Mouse (Mus musculus): ENCODE results near the gene Erp44. TPM values are rescaled to one million over a fixed set of nuclear protein-coding genes. Genes with fewer than 3 reads are reported as not detected.

Gene Erp44
- total RNA-seq, 1 experiment = 47.5 TPM

DNA sequence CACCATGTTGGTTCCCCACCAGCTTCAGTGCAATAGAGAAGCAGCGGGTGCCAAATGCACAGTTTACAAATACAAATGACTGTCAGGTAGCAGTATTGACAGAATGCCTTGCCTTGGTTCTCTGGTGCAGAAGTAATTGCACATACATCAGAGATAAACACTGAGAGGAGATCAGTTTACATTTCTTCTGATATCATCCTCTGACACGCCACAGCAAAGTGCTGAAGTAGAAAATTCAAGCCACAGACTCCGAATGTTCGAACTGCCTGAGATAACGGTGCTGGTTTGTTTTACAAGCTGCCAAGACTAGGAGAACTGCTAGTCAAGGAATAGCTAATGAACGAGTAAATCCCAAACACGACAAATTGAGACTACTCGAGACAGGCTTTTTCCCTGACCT, 80.9 kb downstream of the Erp44 start:
- Histone ChIP-seq H3K4me1 (ENCODE audit: control insufficient read depth in 2 of 2, insufficient read depth in 2 of 2, low read length in 2 of 2, poor library complexity in 1 of 2) (no peaks in the 10 kb centered on the region), H3K36me3 (ENCODE audit: control insufficient read depth, insufficient read depth, low read length, poor library complexity, severe bottlenecking) (no peaks in the 10 kb centered on the region), H3K4me3 (ENCODE audit: insufficient read depth in 1 of 2, low read depth in 1 of 2, low read length in 2 of 2, poor library complexity in 1 of 2, severe bottlenecking in 1 of 2) (no peak overlapping the region), H3K9me3 (ENCODE audit: control insufficient read depth, insufficient read depth, low read depth, low read length) (no peaks in the 10 kb centered on the region), H3K27ac (ENCODE audit: insufficient read depth, low read depth, low read length, poor library complexity, severe bottlenecking) (no peak overlapping the region), H3K9ac (ENCODE audit: insufficient read depth, low read depth, low read length, poor library complexity, severe bottlenecking) (no peak overlapping the region)
- in situ Hi-C loops (cut with MboI; ENCODE audit: low sequenced_read_pairs in 2 of 2, unreplicated experiment in 2 of 2) = no loop called here
- no peak for DNase-seq (ENCODE audit: low read depth, low spot score)
- TF ChIP-seq ZC3H11A (IDR thresholded peaks at IDR 0.05; ENCODE audit: borderline replicate concordance, low read depth, low read length) (no peak), ZNF384 (IDR thresholded peaks at IDR 0.05; ENCODE audit: low read depth, low read length) (no peak), HCFC1 (IDR thresholded peaks at IDR 0.05; ENCODE audit: borderline replicate concordance, insufficient read depth, low read length) (no peak)

DNA sequence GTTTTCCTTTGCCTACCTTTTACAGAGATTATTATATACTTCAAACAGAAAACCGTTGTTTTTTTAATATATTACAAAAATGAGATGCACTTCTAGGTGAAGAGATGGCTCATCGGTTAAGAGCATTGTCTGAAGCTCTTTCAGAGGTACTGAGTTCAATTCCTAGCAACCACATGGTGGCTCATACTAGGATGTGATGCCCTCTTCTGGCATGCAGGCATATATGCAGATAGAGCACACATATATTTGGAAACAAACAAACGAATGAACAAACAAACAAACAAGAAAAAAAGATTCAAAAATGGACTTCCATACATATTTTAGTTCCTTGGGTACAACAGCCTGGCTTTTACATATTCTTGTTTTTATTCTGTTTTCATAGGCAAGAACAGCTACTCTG, 81.4 kb downstream of the Erp44 start:
- in situ Hi-C loops (cut with MboI; ENCODE audit: low sequenced_read_pairs in 2 of 2, unreplicated experiment in 2 of 2) = no loop called here
- DNase-seq (ENCODE audit: low read depth, low spot score) = no peak
- Histone ChIP-seq H3K36me3 (ENCODE audit: control insufficient read depth, insufficient read depth, low read length, poor library complexity, severe bottlenecking) (no peaks in the 10 kb centered on the region), H3K9me3 (ENCODE audit: control insufficient read depth, insufficient read depth, low read depth, low read length) (no peaks in the 10 kb centered on the region), H3K27ac (ENCODE audit: insufficient read depth, low read depth, low read length, poor library complexity, severe bottlenecking) (no peak overlapping the region), H3K9ac (ENCODE audit: insufficient read depth, low read depth, low read length, poor library complexity, severe bottlenecking) (no peak overlapping the region), H3K4me1 (ENCODE audit: control insufficient read depth in 2 of 2, insufficient read depth in 2 of 2, low read length in 2 of 2, poor library complexity in 1 of 2) (no peaks in the 10 kb centered on the region), H3K4me3 (ENCODE audit: insufficient read depth in 1 of 2, low read depth in 1 of 2, low read length in 2 of 2, poor library complexity in 1 of 2, severe bottlenecking in 1 of 2) (no peak overlapping the region)
- TF ChIP-seq CHD2 (IDR thresholded peaks at IDR 0.05; ENCODE audit: low read depth, low read length) (no peak), HCFC1 (IDR thresholded peaks at IDR 0.05; ENCODE audit: borderline replicate concordance, insufficient read depth, low read length) (no peak), ZC3H11A (IDR thresholded peaks at IDR 0.05; ENCODE audit: borderline replicate concordance, low read depth, low read length) (no peak), MAFK (IDR thresholded peaks at IDR 0.05; ENCODE audit: insufficient read depth, low read depth, low read length) (no peak), ZNF384 (IDR thresholded peaks at IDR 0.05; ENCODE audit: low read depth, low read length) (no peak)

DNA sequence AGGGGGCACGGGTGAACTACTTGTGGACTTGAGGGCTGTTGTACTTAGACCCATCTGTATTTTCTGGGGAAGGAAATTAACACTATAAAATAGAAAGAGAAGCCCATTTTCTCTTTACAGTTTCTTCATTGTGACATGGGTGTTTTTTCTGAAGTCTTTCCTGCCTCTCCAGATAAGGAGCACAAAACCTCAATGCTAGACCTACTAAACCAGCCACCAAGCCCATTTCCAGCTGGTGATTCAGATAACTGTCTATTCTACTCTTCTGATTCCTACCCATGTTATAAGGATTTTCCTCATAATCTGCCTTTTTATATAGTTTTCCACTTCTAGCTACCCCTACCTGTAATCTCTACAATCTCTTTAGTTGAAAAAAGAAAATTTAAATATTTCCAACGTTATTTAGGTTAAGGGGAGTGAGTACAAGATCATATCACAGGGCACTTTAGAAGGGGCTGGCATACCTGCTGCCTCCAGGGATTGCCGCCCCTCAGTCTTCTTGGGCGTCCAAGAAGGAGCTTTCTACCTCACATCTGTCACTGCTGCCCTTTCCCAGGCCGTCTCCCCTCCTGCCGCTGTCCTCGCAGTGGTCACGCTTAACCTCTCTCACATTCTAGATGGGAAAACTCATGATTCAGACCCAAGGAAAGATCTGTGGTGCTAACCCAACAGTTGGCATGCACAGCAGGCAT, 97.1 kb downstream of the Erp44 start:
- no peak overlapping the region for H3K27ac ChIP-seq (ENCODE audit: insufficient read depth, low read depth, low read length, poor library complexity, severe bottlenecking)
- no peaks in the 10 kb centered on the region for H3K36me3 ChIP-seq (ENCODE audit: control insufficient read depth, insufficient read depth, low read length, poor library complexity, severe bottlenecking)
- no peaks in the 10 kb centered on the region for H3K9me3 ChIP-seq (ENCODE audit: control insufficient read depth, insufficient read depth, low read depth, low read length)
- no peaks in the 10 kb centered on the region for H3K4me1 ChIP-seq (ENCODE audit: control insufficient read depth in 2 of 2, insufficient read depth in 2 of 2, low read length in 2 of 2, poor library complexity in 1 of 2)
- no peak overlapping the region for H3K4me3 ChIP-seq (ENCODE audit: insufficient read depth in 1 of 2, low read depth in 1 of 2, low read length in 2 of 2, poor library complexity in 1 of 2, severe bottlenecking in 1 of 2)
- H3K9ac ChIP-seq (ENCODE audit: insufficient read depth, low read depth, low read length, poor library complexity, severe bottlenecking) = no peak overlapping the region
- TF ChIP-seq ZC3H11A (IDR thresholded peaks at IDR 0.05; ENCODE audit: borderline replicate concordance, low read depth, low read length) (no peak), HCFC1 (IDR thresholded peaks at IDR 0.05; ENCODE audit: borderline replicate concordance, insufficient read depth, low read length) (no peak), CHD2 (IDR thresholded peaks at IDR 0.05; ENCODE audit: low read depth, low read length) (no peak), ZNF384 (IDR thresholded peaks at IDR 0.05; ENCODE audit: low read depth, low read length) (no peak), MAFK (IDR thresholded peaks at IDR 0.05; ENCODE audit: insufficient read depth, low read depth, low read length) (no peak)
- DNase-seq (ENCODE audit: low read depth, low spot score) = no peak
- in situ Hi-C loops (cut with MboI; ENCODE audit: low sequenced_read_pairs in 2 of 2, unreplicated experiment in 2 of 2) = no loop called here

DNA sequence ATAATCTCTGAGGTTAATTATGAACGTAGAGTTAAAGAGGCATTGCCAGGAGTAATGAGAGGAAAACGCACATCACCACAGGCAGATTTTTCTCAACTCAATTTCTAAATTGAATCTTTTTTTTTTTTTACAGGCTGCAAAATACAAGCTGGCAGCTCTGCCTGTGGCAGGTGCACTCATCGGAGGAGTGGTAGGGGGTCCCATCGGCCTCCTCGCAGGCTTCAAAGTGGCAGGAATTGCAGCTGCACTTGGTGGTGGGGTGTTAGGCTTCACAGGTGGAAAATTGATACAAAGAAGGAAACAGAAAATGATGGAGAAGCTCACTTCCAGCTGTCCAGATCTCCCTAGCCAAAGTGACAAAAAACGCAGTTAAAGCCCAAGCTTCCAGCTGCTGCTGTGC, 98.0 kb downstream of the Erp44 start:
- DNase-seq (ENCODE audit: low read depth, low spot score) = no peak
- no peaks in the 10 kb centered on the region for H3K36me3 ChIP-seq (ENCODE audit: control insufficient read depth, insufficient read depth, low read length, poor library complexity, severe bottlenecking)
- TF ChIP-seq HCFC1 (IDR thresholded peaks at IDR 0.05; ENCODE audit: borderline replicate concordance, insufficient read depth, low read length) (no peak), ZNF384 (IDR thresholded peaks at IDR 0.05; ENCODE audit: low read depth, low read length) (no peak), CHD2 (IDR thresholded peaks at IDR 0.05; ENCODE audit: low read depth, low read length) (no peak), MAFK (IDR thresholded peaks at IDR 0.05; ENCODE audit: insufficient read depth, low read depth, low read length) (no peak), ZC3H11A (IDR thresholded peaks at IDR 0.05; ENCODE audit: borderline replicate concordance, low read depth, low read length) (no peak)
- no peak overlapping the region for H3K4me3 ChIP-seq (ENCODE audit: insufficient read depth in 1 of 2, low read depth in 1 of 2, low read length in 2 of 2, poor library complexity in 1 of 2, severe bottlenecking in 1 of 2)
- no peaks in the 10 kb centered on the region for H3K4me1 ChIP-seq (ENCODE audit: control insufficient read depth in 2 of 2, insufficient read depth in 2 of 2, low read length in 2 of 2, poor library complexity in 1 of 2)
- H3K27ac ChIP-seq (ENCODE audit: insufficient read depth, low read depth, low read length, poor library complexity, severe bottlenecking) = no peak overlapping the region
- no peaks in the 10 kb centered on the region for H3K9me3 ChIP-seq (ENCODE audit: control insufficient read depth, insufficient read depth, low read depth, low read length)
- no peak overlapping the region for H3K9ac ChIP-seq (ENCODE audit: insufficient read depth, low read depth, low read length, poor library complexity, severe bottlenecking)
- in situ Hi-C loops (cut with MboI; ENCODE audit: low sequenced_read_pairs in 2 of 2, unreplicated experiment in 2 of 2) = no loop called here

DNA sequence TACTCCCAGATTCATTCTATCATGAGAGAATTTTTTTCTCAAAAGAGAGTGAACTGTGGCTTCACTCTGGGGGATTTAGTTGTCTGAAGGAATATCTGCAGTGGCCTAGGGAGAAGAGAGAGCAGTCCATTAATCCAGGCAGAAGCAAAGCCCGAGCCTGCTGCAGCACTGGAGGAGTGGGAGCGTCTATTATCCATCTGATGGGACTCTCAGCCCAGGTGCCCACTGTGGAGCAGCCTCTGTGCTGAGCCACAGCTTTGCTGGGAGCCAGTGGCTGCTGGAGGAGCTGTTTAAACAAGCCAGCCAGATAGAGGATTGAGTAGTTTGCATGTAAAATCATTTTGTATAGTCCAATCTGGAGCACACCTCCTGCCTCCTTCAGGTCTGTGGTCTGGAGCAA, 98.4 kb downstream of the Erp44 start:
- H3K9me3 ChIP-seq (ENCODE audit: control insufficient read depth, insufficient read depth, low read depth, low read length) = no peaks in the 10 kb centered on the region
- H3K4me3 ChIP-seq (ENCODE audit: insufficient read depth in 1 of 2, low read depth in 1 of 2, low read length in 2 of 2, poor library complexity in 1 of 2, severe bottlenecking in 1 of 2) = no peak overlapping the region
- H3K27ac ChIP-seq (ENCODE audit: insufficient read depth, low read depth, low read length, poor library complexity, severe bottlenecking) = no peak overlapping the region
- TF ChIP-seq CHD2 (IDR thresholded peaks at IDR 0.05; ENCODE audit: low read depth, low read length) (no peak), ZC3H11A (IDR thresholded peaks at IDR 0.05; ENCODE audit: borderline replicate concordance, low read depth, low read length) (no peak), HCFC1 (IDR thresholded peaks at IDR 0.05; ENCODE audit: borderline replicate concordance, insufficient read depth, low read length) (no peak), MAFK (IDR thresholded peaks at IDR 0.05; ENCODE audit: insufficient read depth, low read depth, low read length) (no peak), ZNF384 (IDR thresholded peaks at IDR 0.05; ENCODE audit: low read depth, low read length) (no peak)
- no peaks in the 10 kb centered on the region for H3K36me3 ChIP-seq (ENCODE audit: control insufficient read depth, insufficient read depth, low read length, poor library complexity, severe bottlenecking)
- no peaks in the 10 kb centered on the region for H3K4me1 ChIP-seq (ENCODE audit: control insufficient read depth in 2 of 2, insufficient read depth in 2 of 2, low read length in 2 of 2, poor library complexity in 1 of 2)
- no peak overlapping the region for H3K9ac ChIP-seq (ENCODE audit: insufficient read depth, low read depth, low read length, poor library complexity, severe bottlenecking)
- no peak for DNase-seq (ENCODE audit: low read depth, low spot score)
- in situ Hi-C loops (cut with MboI; ENCODE audit: low sequenced_read_pairs in 2 of 2, unreplicated experiment in 2 of 2) = no loop called here

Measured in ES-E14 (cell line).